In the genomic region with DNA sequence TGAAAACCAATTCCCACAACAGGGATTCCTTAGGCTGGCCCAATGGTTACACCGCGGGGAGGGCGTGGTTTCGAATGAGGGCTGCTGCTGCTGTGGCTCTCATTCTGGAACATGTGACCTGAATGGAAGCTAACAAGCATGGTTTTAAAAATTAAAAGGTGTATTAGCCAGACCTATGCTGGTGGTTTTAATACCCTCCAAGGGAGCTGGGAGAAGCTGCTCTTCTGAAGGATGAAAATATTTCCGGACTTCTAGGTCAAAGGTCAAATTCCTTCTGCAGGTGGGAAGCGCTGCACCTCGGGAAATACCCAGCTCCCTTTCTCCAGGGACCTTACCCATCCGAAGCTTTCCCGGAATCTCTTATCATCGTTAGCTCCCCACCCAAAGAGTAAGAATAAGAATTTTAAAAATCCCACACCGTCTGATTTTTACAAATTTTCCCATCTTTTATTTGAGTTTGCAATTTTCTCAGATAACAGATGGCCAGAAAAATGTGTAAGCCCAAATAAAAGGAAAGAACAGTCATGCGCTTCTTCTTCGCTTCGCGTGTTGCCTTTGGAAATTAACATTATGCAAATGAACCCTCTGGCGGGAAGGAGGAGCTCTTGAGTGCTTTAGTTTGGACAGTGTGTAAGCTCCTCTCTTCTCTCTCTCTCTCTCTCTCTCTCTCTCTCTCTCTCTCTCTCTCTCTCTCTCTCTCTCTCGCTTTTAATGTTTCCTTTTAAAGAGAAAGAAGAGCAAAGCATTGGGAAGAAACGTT, we compare ENCODE assay signal across 8 mouse cellular contexts.
DNase-seq lines count a peak whose midpoint lies in the region; ATAC-seq lines count a peak whose summit lies in the region.

No protein-coding gene starts in this region.

- WGBS in midbrain, embryonic 13.5 days, result 28% methylated on average over 18 of the region's 18 CpGs

- H3K27me3 ChIP-seq in midbrain, embryonic 13.5 days, result peaks cover 5% of the 10 kb centered on the region; the same call in 1 of the 2 replicates

- no peak overlapping the region for H3K9ac ChIP-seq in midbrain, embryonic 13.5 days (replicated peaks)

- H3K4me2 ChIP-seq in midbrain, embryonic 13.5 days (replicated peaks), result peak overlapping the region; percentile 36

- peak; percentile 41 for DNase-seq in layer of hippocampus, adult 9-11 months
- no peak for DNase-seq in layer of hippocampus, postnatal 10 days (ENCODE audit: low spot score in 2 of 2)
- DNase-seq in brain, embryonic 18.5 days (ENCODE audit: low read depth, low spot score), result peak; percentile 72
- peak; percentile 35 to 41 for DNase-seq in heart, postnatal 10 days
- no peak for DNase-seq in thymus, postnatal 14 days
- DNase-seq in adrenal gland, postnatal 25 days, result no peak
- no peak for DNase-seq in thymus, postnatal 4 days

- H3K27ac ChIP-seq in midbrain, embryonic 13.5 days, result no peak overlapping the region

- intact Hi-C loops in heart, postnatal 10 days (cut with DNase I), result no loop called here

- ATAC-seq in midbrain, embryonic 13.5 days, result no peak

- H3K4me3 ChIP-seq in midbrain, embryonic 13.5 days (replicated peaks), result no peak overlapping the region

- peaks cover 21% of the 10 kb centered on the region for H3K4me1 ChIP-seq in midbrain, embryonic 13.5 days (replicated peaks)

- H3K36me3 ChIP-seq in midbrain, embryonic 13.5 days, result no peaks in the 10 kb centered on the region

- H3K9me3 ChIP-seq in midbrain, embryonic 13.5 days, result no peaks in the 10 kb centered on the region

Comparison
In these comparisons a context has a peak if more than half of its experiments do, and no peak if none do; other contexts are left out.
1. DNase-seq: peak in layer of hippocampus, adult 9-11 months (single experiment), brain, embryonic 18.5 days (single experiment) and heart, postnatal 10 days (2 of 2); none in layer of hippocampus, postnatal 10 days (0 of 2), thymus, postnatal 14 days (single experiment), adrenal gland, postnatal 25 days (single experiment) and thymus, postnatal 4 days (single experiment).